Mouse (Mus musculus) layer of hippocampus, adult 9-10 months (tissue): ENCODE data around the gene Snrnp40.

Source experiments
- DNase-seq: peaks from one replicate; pipeline ENCODE4 v3.0.0; 2022; ENCODE audit warnings: low spot score

Snrnp40 gene

DNA sequence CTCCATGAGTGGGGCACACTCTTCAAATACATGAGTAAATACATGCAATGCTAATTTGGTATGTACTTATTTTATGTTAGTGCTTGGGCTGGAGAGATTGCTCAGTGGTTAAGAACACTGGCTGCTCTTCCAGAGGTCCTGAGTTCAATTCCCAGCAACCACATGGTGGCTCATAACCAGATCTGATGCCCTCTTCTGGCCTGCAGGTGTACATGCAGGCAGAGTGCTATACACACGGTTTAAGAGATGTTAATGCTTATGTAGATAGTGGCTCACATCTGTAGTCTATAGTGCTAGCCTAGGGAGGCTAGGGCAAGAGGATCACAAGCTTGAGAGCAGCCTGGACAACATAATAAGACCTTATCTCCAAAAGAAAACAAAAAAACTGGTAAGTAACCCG is 20.5 kb downstream of the Snrnp40 start:
- no peak for DNase-seq

DNA sequence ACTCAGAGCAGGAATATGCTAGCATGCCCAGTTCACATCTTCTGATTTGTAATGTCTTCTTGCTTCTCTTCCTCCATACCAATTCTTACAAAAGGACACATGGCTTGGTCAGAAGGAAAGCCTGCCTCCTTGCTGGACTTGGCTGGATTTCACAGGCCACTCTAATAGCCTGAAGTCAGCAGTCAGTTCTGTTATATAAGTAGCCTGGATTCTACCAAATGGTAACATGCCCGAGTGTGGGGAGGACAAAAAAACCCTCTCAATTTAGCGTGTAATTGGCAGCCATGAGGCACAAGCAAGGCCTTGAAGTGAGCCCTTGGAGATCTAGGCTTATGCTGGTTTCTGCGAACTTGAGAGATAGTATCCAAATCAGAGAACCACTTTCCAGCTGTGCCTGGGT is 27.3 kb downstream of the Snrnp40 start:
- DNase-seq, result no peak

DNA sequence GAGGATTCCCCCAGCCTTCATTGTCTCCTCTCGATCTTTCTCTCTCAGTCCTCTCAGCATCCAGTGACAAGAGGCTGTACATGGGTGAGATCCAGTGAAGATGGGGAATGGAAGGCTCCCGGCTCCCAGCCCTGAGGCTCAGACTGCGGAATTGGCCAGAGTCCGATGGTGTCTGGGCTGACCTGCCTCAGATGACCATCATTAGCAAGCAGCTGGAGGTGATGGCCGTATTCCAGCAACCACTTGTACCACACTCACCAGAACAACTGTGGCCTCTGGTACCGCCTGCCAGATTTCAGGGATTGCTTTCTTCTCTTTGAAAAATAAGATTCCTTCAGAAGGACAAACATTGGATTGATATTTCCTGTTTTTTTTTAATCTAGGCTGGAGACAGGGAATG is 29.6 kb downstream of the Snrnp40 start:
- DNase-seq, result no peak

DNA sequence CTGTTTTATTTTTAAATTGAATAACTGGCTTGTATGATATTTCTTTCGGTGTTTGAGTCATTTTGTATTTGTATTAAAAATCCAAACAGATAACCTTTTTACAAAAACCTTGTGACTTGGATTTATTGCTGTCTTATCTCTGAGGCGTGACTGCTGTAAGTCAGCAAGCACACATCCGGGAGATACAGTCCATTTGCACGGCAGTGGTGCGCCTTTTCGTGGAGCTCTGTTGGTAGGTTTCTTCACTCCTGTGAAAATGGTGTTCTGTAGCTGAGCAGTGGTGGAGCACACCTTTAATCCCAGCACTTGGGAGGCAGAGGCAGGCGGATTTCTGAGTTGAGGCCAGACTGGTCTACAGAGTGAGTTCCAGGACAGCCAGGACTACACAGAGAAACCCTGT is 30.0 kb downstream of the Snrnp40 start:
- DNase-seq, result no peak

DNA sequence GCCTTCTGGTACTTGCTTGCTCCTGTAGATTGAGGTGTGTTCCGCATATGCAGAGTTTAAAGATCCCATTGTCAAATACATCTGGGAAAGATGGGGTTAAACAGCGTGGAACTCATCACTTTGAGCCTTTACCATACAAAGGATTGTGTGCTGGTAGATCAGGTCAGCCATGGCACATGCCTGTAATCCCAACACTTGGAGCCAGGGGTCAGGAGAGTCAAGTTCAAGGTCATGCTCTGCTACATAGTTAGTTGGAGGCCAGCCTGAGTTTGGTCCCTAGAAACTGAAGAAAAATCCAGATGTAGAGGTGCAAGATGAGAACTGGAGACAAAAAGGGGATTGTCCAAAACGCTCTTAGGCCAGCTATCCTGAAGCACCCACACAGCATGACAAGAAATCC is 31.3 kb downstream of the Snrnp40 start:
- no peak for DNase-seq
